Mouse (Mus musculus): Measurements from ENCODE around the gene Trim32.

Trim32 gene

GRCm38 (mm10) chr4:65604504-65605150, at the start of gene Trim32:
Gene Trim32, plus strand, starts transcription at chr4:65604986.
- DNase-seq (ENCODE audit: low read depth, low spot score) = peak; percentile 97

DNA sequence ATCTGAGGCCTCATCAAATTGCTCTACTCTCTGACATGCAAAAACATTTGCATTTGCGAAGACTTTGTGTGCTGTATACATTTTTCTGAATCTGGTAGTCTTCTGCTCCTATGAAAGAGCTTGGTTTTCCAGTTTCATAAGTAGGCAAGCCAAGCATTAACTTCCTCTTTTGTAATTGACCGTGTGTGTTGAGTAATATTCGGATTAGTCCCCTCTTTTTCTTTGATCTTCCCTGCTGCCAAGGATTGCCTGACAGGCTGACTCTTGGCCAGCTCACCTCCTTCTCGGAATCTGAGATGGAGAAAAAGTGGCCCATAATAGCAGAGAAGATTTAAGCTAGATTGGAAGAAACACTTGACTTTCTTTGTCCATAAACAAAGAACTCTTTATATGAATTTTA, 39.3 kb upstream of the Trim32 start:
- DNase-seq (ENCODE audit: low read depth, low spot score) = no peak

- no peak for DNase-seq (ENCODE audit: low read depth, low spot score)
Measured at GRCm38 (mm10) chr4:65580254-65580653, 24.5 kb upstream of the Trim32 start.

DNA sequence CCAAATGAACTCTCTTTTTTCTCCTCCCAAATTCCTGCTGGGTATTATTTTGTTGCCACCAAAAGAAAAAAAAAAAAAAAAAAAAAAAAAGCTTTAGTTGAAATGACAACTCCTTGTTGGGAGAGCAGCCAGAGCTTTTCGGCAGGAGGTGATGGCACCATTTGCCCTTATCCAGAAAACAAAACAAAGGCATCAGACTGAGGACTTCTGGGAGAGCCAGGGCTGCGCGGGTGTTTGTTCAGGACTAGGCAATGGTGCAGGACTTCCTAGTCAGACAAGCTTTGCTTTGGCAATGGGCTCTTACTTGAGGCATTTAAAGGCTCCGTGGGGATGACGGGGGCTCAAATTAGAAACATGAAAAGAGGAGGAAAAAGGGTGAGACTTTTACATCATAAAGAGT, 17.8 kb upstream of the Trim32 start:
- no peak for DNase-seq (ENCODE audit: low read depth, low spot score)

GRCm38 (mm10) chr4:65589780-65590179, 15.0 kb upstream of the Trim32 start:
- peak; percentile 82 for DNase-seq (ENCODE audit: low read depth, low spot score)

GRCm38 (mm10) chr4:65594601-65595369, 10.0 kb upstream of the Trim32 start:
- no peak for DNase-seq (ENCODE audit: low read depth, low spot score)

- peak; percentile 44 for DNase-seq (ENCODE audit: low read depth, low spot score)
Measured at GRCm38 (mm10) chr4:65605151-65605702, 441 bp downstream of the Trim32 start.

DNA sequence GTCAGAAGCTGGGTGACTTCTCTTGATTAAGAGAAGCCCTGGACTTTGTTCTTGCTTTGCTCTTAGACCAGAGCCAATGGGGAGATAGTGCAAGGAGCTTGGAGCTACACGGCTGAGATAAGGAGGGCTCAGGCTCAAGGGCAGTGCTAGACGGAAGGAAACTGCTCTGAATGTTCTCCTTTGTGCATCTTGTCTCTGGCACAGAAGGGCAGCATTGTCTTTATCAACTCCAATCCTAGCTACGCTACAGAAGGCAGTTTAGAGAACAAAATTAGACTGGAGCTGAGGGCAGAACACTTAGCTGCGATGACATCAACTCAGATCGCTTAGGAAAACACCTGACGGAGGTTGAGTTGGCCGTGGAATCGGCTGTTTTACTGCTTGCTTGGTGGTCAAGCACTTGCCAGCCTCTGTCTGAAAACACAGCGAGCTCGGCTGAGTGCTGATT, 2.4 kb downstream of the Trim32 start:
- no peak for DNase-seq (ENCODE audit: low read depth, low spot score)

DNA sequence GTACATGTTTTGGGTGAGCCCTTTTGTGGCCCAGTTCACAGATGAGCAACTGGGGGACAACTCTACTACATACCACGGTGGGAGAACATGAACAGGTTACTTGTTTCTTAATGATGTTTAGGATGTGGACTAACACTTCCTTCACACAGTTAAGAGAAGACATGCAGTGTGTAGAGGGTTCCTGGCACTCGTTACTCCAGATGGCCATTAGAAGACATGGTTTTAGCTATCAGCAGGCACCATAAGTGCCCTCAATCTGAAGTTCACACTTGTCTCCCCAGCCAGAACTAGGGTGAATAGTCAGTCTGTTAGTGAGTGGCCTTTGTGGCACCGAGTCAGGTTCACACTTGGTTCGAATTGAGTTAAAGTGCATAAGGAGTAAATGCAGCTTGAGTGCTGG, 3.3 kb downstream of the Trim32 start:
- no peak for DNase-seq (ENCODE audit: low read depth, low spot score)

- no peak for DNase-seq (ENCODE audit: low read depth, low spot score)
Measured at GRCm38 (mm10) chr4:65610329-65610728, 5.5 kb downstream of the Trim32 start.

DNA sequence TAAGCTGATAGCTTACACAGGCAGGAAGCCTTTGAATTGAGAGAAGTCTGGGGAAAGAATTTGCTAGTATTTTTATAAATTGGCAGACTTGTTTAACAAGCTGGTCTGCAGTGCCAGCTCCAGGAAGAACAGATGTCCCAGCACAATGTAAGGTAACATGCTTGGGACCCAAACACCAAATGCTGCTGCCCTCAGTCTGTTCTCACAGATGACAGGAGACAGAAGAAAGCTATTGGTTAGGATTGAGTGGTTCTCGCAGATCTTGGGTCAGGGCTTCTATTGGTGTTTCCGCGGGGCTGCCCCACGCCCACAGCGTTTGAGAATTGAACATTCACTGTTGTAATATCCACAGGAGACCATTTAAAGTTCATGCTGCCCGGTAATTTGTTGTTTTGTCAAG, 6.1 kb downstream of the Trim32 start:
- DNase-seq (ENCODE audit: low read depth, low spot score) = peak; percentile 10

DNA sequence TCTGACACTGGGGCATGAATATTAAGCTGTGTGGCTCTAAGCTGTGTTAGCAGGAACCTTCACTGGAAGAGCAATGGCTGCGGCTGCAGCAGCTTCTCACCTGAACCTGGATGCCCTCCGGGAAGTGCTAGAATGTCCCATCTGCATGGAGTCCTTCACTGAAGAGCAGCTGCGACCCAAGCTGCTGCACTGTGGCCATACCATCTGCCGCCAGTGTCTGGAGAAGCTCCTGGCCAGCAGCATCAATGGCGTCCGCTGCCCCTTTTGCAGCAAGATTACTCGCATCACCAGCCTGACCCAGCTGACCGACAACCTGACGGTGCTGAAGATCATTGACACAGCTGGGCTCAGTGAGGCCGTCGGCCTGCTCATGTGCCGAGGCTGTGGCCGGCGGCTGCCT, 8.3 kb downstream of the Trim32 start:
- no peak for DNase-seq (ENCODE audit: low read depth, low spot score)

- no peak for DNase-seq (ENCODE audit: low read depth, low spot score)
Measured at GRCm38 (mm10) chr4:65620125-65620524, 15.3 kb downstream of the Trim32 start.

- no peak for DNase-seq (ENCODE audit: low read depth, low spot score)
Measured at GRCm38 (mm10) chr4:65638231-65638630, 33.4 kb downstream of the Trim32 start.

DNA sequence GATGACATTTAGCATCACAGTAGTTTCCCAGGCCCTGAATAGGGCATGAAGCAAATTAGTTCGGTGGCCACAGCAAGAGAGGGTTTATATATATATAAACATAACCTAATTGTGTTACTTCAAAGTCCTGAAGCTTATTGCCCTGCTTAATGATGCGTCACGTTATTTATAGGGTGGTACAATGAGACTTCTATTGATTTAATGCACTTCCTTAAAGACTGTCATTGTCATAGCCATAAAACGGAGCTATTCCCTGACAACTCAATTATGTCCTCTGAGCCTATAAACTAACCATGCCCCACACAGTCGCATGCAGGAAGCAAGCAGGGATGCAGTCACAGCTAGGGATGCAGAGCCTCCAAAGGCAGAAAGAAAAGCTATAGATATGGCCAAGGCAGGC, 37.8 kb downstream of the Trim32 start:
- DNase-seq (ENCODE audit: low read depth, low spot score) = peak; percentile 45

GRCm38 (mm10) chr4:65654723-65655122, 49.9 kb downstream of the Trim32 start:
- peak; percentile 84 for DNase-seq (ENCODE audit: low read depth, low spot score)

DNA sequence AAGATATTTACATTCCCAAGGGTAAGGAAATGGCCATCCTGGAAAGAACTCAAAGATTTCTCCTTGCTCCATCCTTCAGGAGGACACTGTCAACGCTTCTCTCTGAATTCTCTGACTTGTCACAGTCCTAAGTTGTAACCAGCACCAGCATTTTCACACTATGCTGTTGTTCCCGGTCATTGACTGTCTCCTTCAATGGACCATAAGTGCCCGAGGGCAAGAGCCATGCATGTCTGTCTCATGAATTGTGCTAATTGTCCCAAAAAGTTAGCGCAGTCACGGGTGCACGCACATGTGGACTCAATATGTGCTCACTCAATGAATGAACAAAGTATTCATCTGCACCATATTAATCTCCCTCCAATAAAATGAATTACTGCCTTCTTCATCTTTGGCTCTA, 58.4 kb downstream of the Trim32 start:
- peak; percentile 30 for DNase-seq (ENCODE audit: low read depth, low spot score)
